Mouse (Mus musculus) heart, embryonic 13.5 days (tissue): Measurements from ENCODE around the gene Tfeb. TPM values are rescaled to one million over a fixed set of nuclear protein-coding genes. Genes with fewer than 3 reads are reported as not detected.

Source experiments
- ATAC-seq: fragments of 200-750 bp; cut with Nextera tagmentation; 2 replicates; pipeline ENCODE4 v1.8.0; 2017; ENCODE audit warnings: moderate TSS enrichment; ENCODE audit not compliant: insufficient number of reproducible peaks, low FRiP score, low TSS enrichment; ENCODE audit errors: extremely low read depth
- H3K27ac ChIP-seq: fragments of 300-500 bp; sonication (generic); replicated peaks from 2 replicates; pipeline ENCODE4 v1.5.1; 2015; ENCODE audit warnings: moderate library complexity, mild to moderate bottlenecking, inconsistent platforms
- H3K27me3 ChIP-seq: fragments of 300-500 bp; sonication (generic); replicated peaks from 2 replicates; pipeline ENCODE4 v1.6.1; 2015; ENCODE audit warnings: mild to moderate bottlenecking, inconsistent platforms
- H3K36me3 ChIP-seq: fragments of 300-500 bp; sonication (generic); 2 replicates; pipeline ENCODE4 v1.6.1; 2015; ENCODE audit warnings: mild to moderate bottlenecking, inconsistent platforms
- H3K4me1 ChIP-seq: fragments of 300-500 bp; sonication (generic); 2 replicates; pipeline ENCODE4 v1.6.1; 2015; ENCODE audit warnings: inconsistent platforms
- H3K4me2 ChIP-seq: fragments of 300-500 bp; sonication (generic); 2 replicates; pipeline ENCODE4 v1.6.1; 2015; ENCODE audit warnings: inconsistent platforms, mild to moderate bottlenecking, moderate library complexity
- H3K4me3 ChIP-seq: fragments of 300-500 bp; sonication (generic); 2 replicates; pipeline ENCODE4 v1.5.1; 2015; ENCODE audit warnings: moderate library complexity, mild to moderate bottlenecking, inconsistent platforms
- H3K9ac ChIP-seq: fragments of 300-500 bp; sonication (generic); 2 replicates; pipeline ENCODE4 v1.6.1; 2015; ENCODE audit warnings: inconsistent platforms, mild to moderate bottlenecking, moderate library complexity
- H3K9me3 ChIP-seq: fragments of 300-500 bp; sonication (generic); 2 replicates; pipeline ENCODE4 v1.6.1; 2016; ENCODE audit warnings: inconsistent platforms
- WGBS: fragments of 180-500 bp; shearing (Covaris S2); methylation state at CpG from one replicate; pipeline ENCODE4 v1.1.7; 2015; ENCODE audit warnings: mixed read lengths; 5-methylcytosine and 5-hydroxymethylcytosine counted together
- polyA plus RNA-seq: library from polyadenylated mRNA; unstranded; fragments of >200 nt; fragmentation: Nextera tagmentation; extraction: Ambion mirVana; gene quantifications from 2 replicates; pipeline ENCODE4 v1.2.1, GENCODE M21; 2015

The Tfeb gene
- polyA plus RNA-seq, 1 experiment from 2014 or later, result 21.1 TPM

- H3K27me3 ChIP-seq, result no peaks in the 10 kb centered on the region
- peak overlapping the region; percentile 54; the same call in 1 of the 2 replicates for H3K9ac ChIP-seq
- peaks cover 25% of the 10 kb centered on the region for H3K36me3 ChIP-seq
- peaks cover 48% of the 10 kb centered on the region for H3K4me1 ChIP-seq
- WGBS, result 27% methylated on average over 15 of the region's 15 CpGs
- peak overlapping the region; percentile 46 for H3K27ac ChIP-seq
- no peaks in the 10 kb centered on the region; the same call in 1 of the 2 replicates for H3K9me3 ChIP-seq
- H3K4me3 ChIP-seq, result no peak overlapping the region
- no peak overlapping the region for H3K4me2 ChIP-seq
- no peak for ATAC-seq
These were observed 55.5 kb downstream of the Tfeb start for GRCm38 (mm10) chr17:47792098-47792863.

GRCm38 (mm10) chr17:47793377-47793776, 56.5 kb downstream of the Tfeb start:
- ATAC-seq, result peak; percentile 40; the same call in 1 of the 2 replicates
- no peak overlapping the region for H3K9ac ChIP-seq
- no peaks in the 10 kb centered on the region for H3K27me3 ChIP-seq
- H3K4me3 ChIP-seq, result no peak overlapping the region
- H3K4me1 ChIP-seq, result peaks cover 39% of the 10 kb centered on the region
- no peaks in the 10 kb centered on the region; the same call in 1 of the 2 replicates for H3K9me3 ChIP-seq
- H3K4me2 ChIP-seq, result no peak overlapping the region
- H3K27ac ChIP-seq, result peak overlapping the region; percentile 46
- H3K36me3 ChIP-seq, result peaks cover 25% of the 10 kb centered on the region
- whole genome bisulfite sequencing, result 8% methylated on average over 9 of the region's 9 CpGs

- Histone ChIP-seq H3K36me3 (peaks cover 10% of the 10 kb centered on the region), H3K9me3 (no peaks in the 10 kb centered on the region; the same call in 1 of the 2 replicates), H3K4me1 (peaks cover 36% of the 10 kb centered on the region), H3K27me3 (no peaks in the 10 kb centered on the region), H3K4me3 (no peak overlapping the region), H3K4me2 (no peak overlapping the region), H3K9ac (no peak overlapping the region), H3K27ac (no peak overlapping the region)
- no peak for ATAC-seq
- WGBS, result 37% methylated on average over 3 of the region's 3 CpGs
These were observed 58.6 kb downstream of the Tfeb start for GRCm38 (mm10) chr17:47795446-47795845.

GRCm38 (mm10) chr17:47796156-47796816, 59.5 kb downstream of the Tfeb start:
- Histone ChIP-seq H3K4me1 (peaks cover 36% of the 10 kb centered on the region), H3K27me3 (no peaks in the 10 kb centered on the region), H3K9ac (0 out of 2 replicates have a peak overlapping the region, but pooled peaks have one; percentile 2), H3K36me3 (peaks cover 4% of the 10 kb centered on the region; the same call in 1 of the 2 replicates), H3K27ac (no peak overlapping the region), H3K4me2 (peak overlapping the region; percentile 36), H3K4me3 (no peak overlapping the region), H3K9me3 (no peaks in the 10 kb centered on the region; the same call in 1 of the 2 replicates)
- 50% methylated on average over 16 of the region's 16 CpGs for WGBS
- no peak for ATAC-seq

- no peak overlapping the region for H3K27ac ChIP-seq
- WGBS, result 57% methylated on average over 4 of the region's 4 CpGs
- ATAC-seq, result no peak
- no peaks in the 10 kb centered on the region for H3K36me3 ChIP-seq
- H3K4me2 ChIP-seq, result no peak overlapping the region
- no peak overlapping the region for H3K4me3 ChIP-seq
- peaks cover 36% of the 10 kb centered on the region for H3K4me1 ChIP-seq
- no peak overlapping the region for H3K9ac ChIP-seq
- no peaks in the 10 kb centered on the region; the same call in 1 of the 2 replicates for H3K9me3 ChIP-seq
- H3K27me3 ChIP-seq, result no peaks in the 10 kb centered on the region
These were observed 60.1 kb downstream of the Tfeb start for GRCm38 (mm10) chr17:47796968-47797367.

- H3K9ac ChIP-seq, result no peak overlapping the region
- WGBS, result 72% methylated on average over 9 of the region's 9 CpGs
- no peaks in the 10 kb centered on the region for H3K36me3 ChIP-seq
- no peaks in the 10 kb centered on the region; the same call in 1 of the 2 replicates for H3K9me3 ChIP-seq
- no peaks in the 10 kb centered on the region for H3K27me3 ChIP-seq
- peaks cover 36% of the 10 kb centered on the region for H3K4me1 ChIP-seq
- no peak overlapping the region for H3K4me2 ChIP-seq
- H3K27ac ChIP-seq, result no peak overlapping the region
- ATAC-seq, result no peak
- H3K4me3 ChIP-seq, result no peak overlapping the region
These were observed 60.6 kb downstream of the Tfeb start for GRCm38 (mm10) chr17:47797383-47797782.

- WGBS, result 16% methylated on average over 8 of the region's 8 CpGs
- Histone ChIP-seq H3K9ac (no peak overlapping the region), H3K27me3 (no peaks in the 10 kb centered on the region), H3K36me3 (no peaks in the 10 kb centered on the region), H3K9me3 (no peaks in the 10 kb centered on the region), H3K4me3 (no peak overlapping the region), H3K27ac (peak overlapping the region; percentile 0; the same call in 1 of the 2 replicates), H3K4me2 (no peak overlapping the region), H3K4me1 (peaks cover 16% of the 10 kb centered on the region)
- ATAC-seq, result no peak
These were observed 66.0 kb downstream of the Tfeb start for GRCm38 (mm10) chr17:47802806-47803205.

GRCm38 (mm10) chr17:47803662-47804061, 66.8 kb downstream of the Tfeb start:
- Histone ChIP-seq H3K27me3 (no peaks in the 10 kb centered on the region), H3K9me3 (no peaks in the 10 kb centered on the region), H3K27ac (no peak overlapping the region), H3K4me2 (no peak overlapping the region), H3K4me3 (no peak overlapping the region), H3K9ac (no peak overlapping the region), H3K36me3 (no peaks in the 10 kb centered on the region), H3K4me1 (peaks cover 16% of the 10 kb centered on the region)
- ATAC-seq, result no peak
- WGBS, result 84% methylated on average over 4 of the region's 4 CpGs

GRCm38 (mm10) chr17:47805047-47805835, 68.4 kb downstream of the Tfeb start:
- Histone ChIP-seq H3K4me1 (peaks cover 16% of the 10 kb centered on the region), H3K27me3 (no peaks in the 10 kb centered on the region), H3K27ac (no peak overlapping the region), H3K4me2 (no peak overlapping the region), H3K4me3 (no peak overlapping the region), H3K9ac (no peak overlapping the region), H3K9me3 (no peaks in the 10 kb centered on the region), H3K36me3 (no peaks in the 10 kb centered on the region)
- WGBS, result 52% methylated on average over 13 of the region's 13 CpGs
- ATAC-seq, result no peak

GRCm38 (mm10) chr17:47806230-47806629, 69.4 kb downstream of the Tfeb start:
- no peak for ATAC-seq
- Histone ChIP-seq H3K36me3 (no peaks in the 10 kb centered on the region), H3K9me3 (no peaks in the 10 kb centered on the region), H3K4me1 (peaks cover 16% of the 10 kb centered on the region), H3K9ac (no peak overlapping the region), H3K27me3 (no peaks in the 10 kb centered on the region), H3K27ac (no peak overlapping the region), H3K4me3 (no peak overlapping the region), H3K4me2 (no peak overlapping the region)
- WGBS, result 57% methylated on average over 9 of the region's 9 CpGs

- peaks cover 20% of the 10 kb centered on the region for H3K36me3 ChIP-seq
- peaks cover 28% of the 10 kb centered on the region for H3K4me1 ChIP-seq
- H3K9me3 ChIP-seq, result no peaks in the 10 kb centered on the region
- no peak overlapping the region for H3K27ac ChIP-seq
- no peak overlapping the region for H3K4me2 ChIP-seq
- H3K4me3 ChIP-seq, result no peak overlapping the region
- ATAC-seq, result no peak
- no peak overlapping the region for H3K9ac ChIP-seq
- H3K27me3 ChIP-seq, result no peaks in the 10 kb centered on the region
- WGBS, result 78% methylated on average over 15 of the region's 15 CpGs
These were observed 74.5 kb downstream of the Tfeb start for GRCm38 (mm10) chr17:47811265-47811800.
